Mouse (Mus musculus) olfactory bulb, adult 2 months (tissue): ENCODE data around the gene Hist1h3c.

ENCODE experiments used
- CTCF ChIP-seq: fragments of 200-500 bp; IDR thresholded peaks from 2 replicates; pipeline ENCODE4 v1.5.1; 2012; ENCODE audit warnings: low read depth, mild to moderate bottlenecking, low read length, moderate library complexity; ENCODE audit not compliant: insufficient read depth
- POLR2A ChIP-seq: fragments of 200-500 bp; IDR thresholded peaks from 2 replicates; pipeline ENCODE4 v1.6.1; 2012; ENCODE audit warnings: mild to moderate bottlenecking, low read depth, low read length, moderate library complexity; ENCODE audit not compliant: insufficient read depth

DNA sequence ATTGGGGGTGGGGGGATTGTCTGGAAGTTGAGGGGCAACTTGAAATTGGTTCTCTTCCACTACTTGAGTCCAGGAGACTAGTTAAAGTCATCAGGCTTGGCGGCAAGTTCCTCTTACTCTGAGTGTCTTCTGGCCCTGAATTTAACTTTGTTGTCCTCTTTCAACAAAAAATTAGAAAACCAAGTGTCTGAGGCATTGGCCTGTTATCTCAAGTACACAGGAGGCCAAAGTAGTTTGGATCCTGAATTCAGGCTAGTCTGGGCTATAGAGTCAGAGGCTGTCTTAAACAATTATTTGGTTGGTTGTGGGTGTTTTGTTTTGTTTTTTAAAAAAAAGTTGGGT, 19.7 kb upstream of the Hist1h3c start:
- TF ChIP-seq POLR2A, result no peak
- no peak for TF ChIP-seq CTCF
